Mouse (Mus musculus) neural tube, embryonic 11.5 days (tissue): ENCODE data around the gene Cnpy1. TPM values are rescaled to one million over a fixed set of nuclear protein-coding genes. Genes with fewer than 3 reads are reported as not detected.

Source experiments
- ATAC-seq: fragments of 200-750 bp; cut with Nextera tagmentation; 2 replicates; pipeline ENCODE4 v1.8.0; 2017; ENCODE audit warnings: moderate number of reproducible peaks, mild to moderate bottlenecking, moderate TSS enrichment, moderate library complexity; ENCODE audit not compliant: insufficient read depth, low FRiP score, low TSS enrichment
- DNase-seq: peaks from one replicate; pipeline ENCODE4 v3.0.0-alpha.2; 2015; ENCODE audit warnings: low spot score
- H3K27ac ChIP-seq: fragments of 300-500 bp; sonication (generic); 2 replicates; pipeline ENCODE4 v1.5.1; 2014; ENCODE audit warnings: low read depth, mild to moderate bottlenecking, low read length
- H3K27me3 ChIP-seq: fragments of 300-500 bp; sonication (generic); 2 replicates; pipeline ENCODE4 v1.6.1; 2014; ENCODE audit warnings: mild to moderate bottlenecking, low read length, mixed read lengths; ENCODE audit not compliant: control insufficient read depth, insufficient read depth
- H3K36me3 ChIP-seq: fragments of 300-500 bp; sonication (generic); 2 replicates; pipeline ENCODE4 v1.6.1; 2014; ENCODE audit warnings: mild to moderate bottlenecking, low read length, moderate library complexity, mixed read lengths; ENCODE audit not compliant: control insufficient read depth, insufficient read depth
- H3K4me1 ChIP-seq: fragments of 300-500 bp; sonication (generic); 2 replicates; pipeline ENCODE4 v1.6.1; 2014; ENCODE audit warnings: low read length, mixed read lengths; ENCODE audit not compliant: control insufficient read depth, insufficient read depth
- H3K4me2 ChIP-seq: fragments of 300-500 bp; sonication (generic); 2 replicates; pipeline ENCODE4 v1.6.1; 2014; ENCODE audit warnings: low read depth, mild to moderate bottlenecking, moderate library complexity
- H3K4me3 ChIP-seq: fragments of 300-500 bp; sonication (generic); 2 replicates; pipeline ENCODE4 v1.5.1; 2014; ENCODE audit warnings: low read depth, low read length
- H3K9ac ChIP-seq: fragments of 300-500 bp; sonication (generic); 2 replicates; pipeline ENCODE4 v1.6.1; 2014; ENCODE audit warnings: mild to moderate bottlenecking, low read length
- H3K9me3 ChIP-seq: fragments of 300-500 bp; sonication (generic); 2 replicates; pipeline ENCODE4 v1.6.1; 2016; ENCODE audit warnings: low read length; ENCODE audit not compliant: control insufficient read depth
- WGBS: fragments of 180-500 bp; shearing (Covaris S2); extraction: QIAGEN DNeasy Blood & Tissue Kit; methylation state at CpG from one replicate; pipeline ENCODE4 v1.1.7; 2014; 5-methylcytosine and 5-hydroxymethylcytosine counted together
- polyA plus RNA-seq: library from polyadenylated mRNA; unstranded; fragments of >200 nt; fragmentation: Nextera tagmentation; extraction: Ambion mirVana; gene quantifications from 2 replicates; pipeline ENCODE4 v1.2.1, GENCODE M21; 2014

Cnpy1 gene
- 6.7 and 7.1 TPM in 2 replicates for polyA plus RNA-seq

- Histone ChIP-seq H3K4me3 (no peak within 1 kb of the TSS), H3K36me3 (no peaks in the 10 kb centered on the region), H3K9me3 (no peaks in the 10 kb centered on the region), H3K27ac (no peak within 1 kb of the TSS), H3K4me1 (no peaks in the 10 kb centered on the region), H3K4me2 (no peak within 1 kb of the TSS), H3K27me3 (no peaks in the 10 kb centered on the region), H3K9ac (no peak within 1 kb of the TSS)
- DNase-seq (no peak), ATAC-seq (no peak)
- 79% methylated on average over 11 of the region's 11 CpGs for WGBS
Measured at GRCm38 (mm10) chr5:28245574-28245973, at the start of gene Cnpy1. TSS of gene Cnpy1 (minus strand) at chr5:28245806.

- 9% methylated on average over 6 of the region's 6 CpGs for WGBS
- H3K4me2 ChIP-seq, result no peak overlapping the region
- H3K27me3 ChIP-seq, result no peaks in the 10 kb centered on the region
- no peaks in the 10 kb centered on the region for H3K36me3 ChIP-seq
- ATAC-seq (no peak), DNase-seq (peak; percentile 85)
- no peaks in the 10 kb centered on the region for H3K9me3 ChIP-seq
- H3K27ac ChIP-seq, result no peak overlapping the region
- H3K4me3 ChIP-seq, result no peak overlapping the region
- no peaks in the 10 kb centered on the region for H3K4me1 ChIP-seq
- H3K9ac ChIP-seq, result no peak overlapping the region
Measured at GRCm38 (mm10) chr5:28293990-28294389, 48.4 kb upstream of the Cnpy1 start.

- Histone ChIP-seq H3K27me3 (no peaks in the 10 kb centered on the region), H3K9ac (no peak overlapping the region), H3K4me1 (no peaks in the 10 kb centered on the region), H3K4me3 (no peak overlapping the region), H3K27ac (no peak overlapping the region), H3K36me3 (no peaks in the 10 kb centered on the region), H3K4me2 (no peak overlapping the region), H3K9me3 (no peaks in the 10 kb centered on the region)
- 33% methylated on average over 3 of the region's 3 CpGs for WGBS
- DNase-seq, result no peak
- no peak for ATAC-seq
Measured at GRCm38 (mm10) chr5:28292281-28292680, 46.7 kb upstream of the Cnpy1 start.

DNA sequence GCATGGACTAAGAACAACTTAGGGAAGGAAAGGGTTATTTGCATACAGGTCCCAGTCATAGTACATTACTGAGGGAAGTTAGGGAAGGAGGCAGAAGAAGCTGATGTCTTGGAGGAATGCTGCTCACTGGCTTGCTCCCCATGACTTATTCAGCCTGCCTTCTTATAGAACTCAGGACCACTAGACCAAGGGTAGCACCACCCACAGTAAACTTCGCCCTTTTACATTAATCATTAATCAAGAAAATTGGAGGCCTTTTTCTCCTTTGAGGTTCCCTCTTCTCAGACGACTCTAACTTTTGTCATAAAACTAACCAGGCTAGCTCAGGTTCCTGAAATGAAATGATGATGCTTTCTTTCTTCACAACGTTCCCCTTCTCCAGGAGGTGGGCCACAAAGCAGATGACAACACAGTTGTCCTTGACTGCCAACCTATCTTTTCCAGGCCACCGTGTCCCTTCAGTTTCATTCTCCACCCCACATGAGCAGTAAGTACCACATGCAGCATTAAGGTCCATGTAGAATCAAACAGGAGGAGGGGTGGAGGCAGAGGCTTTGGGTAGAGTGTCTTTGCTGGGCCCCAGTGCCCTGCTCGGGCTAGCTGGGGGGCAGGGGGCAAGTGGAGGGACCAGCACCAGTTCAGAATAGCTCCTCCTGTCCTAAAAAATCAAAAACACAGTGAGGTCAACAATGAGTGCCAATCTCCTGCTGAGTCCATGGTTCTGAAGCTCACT lies 45.7 kb upstream of the Cnpy1 start:
- ATAC-seq (no peak), DNase-seq (no peak)
- Histone ChIP-seq H3K27me3 (no peaks in the 10 kb centered on the region), H3K9ac (no peak overlapping the region), H3K9me3 (no peaks in the 10 kb centered on the region), H3K4me1 (no peaks in the 10 kb centered on the region), H3K4me2 (no peak overlapping the region), H3K36me3 (no peaks in the 10 kb centered on the region), H3K4me3 (no peak overlapping the region), H3K27ac (no peak overlapping the region)
- 86% methylated on average over 5 of the region's 5 CpGs for WGBS

DNA sequence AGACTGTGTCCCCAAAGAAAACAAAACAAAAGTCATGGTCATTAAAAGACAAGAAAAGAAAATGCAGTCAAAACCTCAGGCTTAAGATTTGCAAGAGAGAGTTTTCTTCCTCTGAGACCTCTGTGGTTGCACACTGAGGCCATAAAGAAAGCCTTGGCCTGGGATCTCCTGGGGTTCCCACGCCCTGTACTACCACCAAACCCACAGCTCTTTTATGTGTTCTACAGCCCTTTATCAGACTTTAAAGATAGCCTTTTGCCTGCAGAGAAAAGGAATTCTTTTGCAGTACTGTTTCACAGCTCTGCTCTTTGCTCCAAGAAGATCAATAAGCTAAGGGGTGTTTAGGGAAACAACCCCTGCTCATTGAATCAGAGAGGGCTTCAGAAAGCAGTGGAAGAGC lies 45.0 kb upstream of the Cnpy1 start:
- 39% methylated on average over 1 of the region's 1 CpGs for WGBS
- no peaks in the 10 kb centered on the region for H3K9me3 ChIP-seq
- H3K27ac ChIP-seq, result no peak overlapping the region
- H3K9ac ChIP-seq, result no peak overlapping the region
- H3K27me3 ChIP-seq, result no peaks in the 10 kb centered on the region
- DNase-seq, result no peak
- no peak overlapping the region for H3K4me3 ChIP-seq
- no peak for ATAC-seq
- no peaks in the 10 kb centered on the region for H3K36me3 ChIP-seq
- no peak overlapping the region for H3K4me2 ChIP-seq
- no peaks in the 10 kb centered on the region for H3K4me1 ChIP-seq

DNA sequence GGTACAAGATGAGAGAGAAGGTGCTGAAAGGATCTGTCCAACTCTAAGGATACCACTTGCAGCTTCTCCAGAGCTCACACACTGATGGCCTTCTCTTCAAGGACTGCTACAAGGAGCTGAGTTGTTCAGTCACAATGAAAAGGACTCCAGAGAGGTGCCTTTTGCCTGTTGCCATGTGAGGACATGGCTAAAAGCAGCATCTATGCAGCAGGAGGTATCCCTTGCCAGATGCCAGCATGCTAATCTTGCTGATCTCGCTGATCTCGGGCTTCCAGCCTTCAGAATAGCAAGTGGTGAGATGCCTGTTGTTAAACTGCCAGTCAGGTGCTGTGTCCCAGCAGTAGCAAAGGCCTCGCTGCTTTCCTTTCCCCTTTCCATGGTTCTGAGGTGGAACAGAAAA lies 43.5 kb upstream of the Cnpy1 start:
- Histone ChIP-seq H3K27me3 (no peaks in the 10 kb centered on the region), H3K36me3 (no peaks in the 10 kb centered on the region), H3K4me1 (no peaks in the 10 kb centered on the region), H3K4me3 (no peak overlapping the region), H3K9ac (no peak overlapping the region), H3K9me3 (no peaks in the 10 kb centered on the region), H3K4me2 (no peak overlapping the region), H3K27ac (no peak overlapping the region)
- no peak for ATAC-seq
- no peak for DNase-seq
- WGBS, result 54% methylated on average over 3 of the region's 3 CpGs

- Histone ChIP-seq H3K4me1 (no peaks in the 10 kb centered on the region), H3K4me2 (no peak overlapping the region), H3K4me3 (no peak overlapping the region), H3K36me3 (no peaks in the 10 kb centered on the region), H3K27ac (no peak overlapping the region), H3K27me3 (no peaks in the 10 kb centered on the region), H3K9me3 (no peaks in the 10 kb centered on the region; the same call in 1 of the 2 replicates), H3K9ac (no peak overlapping the region)
- ATAC-seq (no peak), DNase-seq (no peak)
- WGBS, result 68% methylated on average over 2 of the region's 2 CpGs
Measured at GRCm38 (mm10) chr5:28277279-28277678, 31.7 kb upstream of the Cnpy1 start.

DNA sequence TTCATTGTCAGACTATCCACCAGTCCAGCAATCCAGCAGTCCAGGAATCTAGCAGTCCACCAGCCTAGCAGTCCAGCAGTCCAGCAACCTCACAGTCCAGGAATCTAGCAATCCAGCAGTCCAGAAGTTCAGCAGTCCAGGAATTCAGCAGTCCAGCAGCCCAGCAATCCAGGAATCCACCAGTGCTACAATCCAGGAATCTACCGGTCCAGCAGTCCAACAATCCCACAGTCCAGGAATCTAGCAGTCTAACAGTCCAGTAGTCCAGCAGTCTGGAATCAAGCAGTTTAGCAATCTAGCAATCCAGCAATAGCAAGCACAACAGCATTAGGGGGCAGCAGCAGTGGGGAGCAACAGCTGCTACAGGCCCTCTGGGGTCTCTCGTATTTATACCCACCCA lies 27.2 kb upstream of the Cnpy1 start:
- no peaks in the 10 kb centered on the region for H3K36me3 ChIP-seq
- 85% methylated on average over 2 of the region's 2 CpGs for WGBS

DNA sequence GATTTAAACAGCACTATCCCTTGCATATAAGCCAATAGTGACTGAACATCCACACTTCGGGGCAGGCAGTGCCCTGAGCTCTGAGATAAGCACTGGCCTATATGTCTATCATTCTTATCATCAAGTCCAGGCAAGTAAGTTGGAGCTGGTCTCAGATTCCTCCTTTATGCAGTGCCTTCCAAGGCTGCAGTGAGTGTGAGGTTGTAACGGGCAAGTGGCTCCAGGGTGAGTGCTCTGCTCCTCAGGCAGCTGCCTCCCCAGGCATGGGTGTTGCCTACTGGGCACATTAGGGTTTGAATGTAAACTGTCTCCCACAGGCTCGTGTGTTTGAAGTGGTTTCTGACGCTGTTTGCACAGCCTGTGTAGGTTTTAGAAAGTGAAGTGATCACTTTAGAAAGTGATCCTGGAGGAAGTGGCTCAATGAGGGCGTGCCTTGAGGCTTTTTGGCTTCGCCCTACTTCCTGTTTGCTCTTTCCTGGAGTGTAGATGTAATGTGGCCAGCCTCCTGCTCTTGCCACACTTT lies 23.9 kb upstream of the Cnpy1 start:
- H3K9me3 ChIP-seq, result no peaks in the 10 kb centered on the region
- H3K4me2 ChIP-seq, result no peak overlapping the region
- H3K9ac ChIP-seq, result no peak overlapping the region
- no peaks in the 10 kb centered on the region for H3K4me1 ChIP-seq
- no peak for ATAC-seq
- H3K36me3 ChIP-seq, result no peaks in the 10 kb centered on the region
- no peak overlapping the region for H3K4me3 ChIP-seq
- WGBS, result 58% methylated on average over 6 of the region's 6 CpGs
- H3K27me3 ChIP-seq, result no peaks in the 10 kb centered on the region
- no peak overlapping the region for H3K27ac ChIP-seq
- no peak for DNase-seq

More for the DNA sequence above, 27.2 kb upstream of the Cnpy1 start:
- H3K27me3 ChIP-seq, result no peaks in the 10 kb centered on the region
- no peak overlapping the region for H3K4me2 ChIP-seq
- ATAC-seq, result no peak
- H3K4me3 ChIP-seq, result no peak overlapping the region
- no peaks in the 10 kb centered on the region for H3K4me1 ChIP-seq
- no peak for DNase-seq
- no peak overlapping the region for H3K27ac ChIP-seq
- H3K9me3 ChIP-seq, result no peaks in the 10 kb centered on the region
- H3K9ac ChIP-seq, result no peak overlapping the region
